In genomic region chr8:108819826-108820225, GRCm38 (mm10) we compare ENCODE assay signal across 8 mouse cellular contexts.
DNase-seq lines count a peak whose midpoint lies in the region; ATAC-seq and TF ChIP-seq lines count a peak whose summit lies in the region.

No protein-coding gene starts in this region.

- WGBS in lung, embryonic 14.5 days = 11% methylated on average over 3 of the region's 3 CpGs
- WGBS in embryonic facial prominence, embryonic 11.5 days = 3% methylated on average over 3 of the region's 3 CpGs
- WGBS in limb, embryonic 12.5 days = 5% methylated on average over 3 of the region's 3 CpGs
- 11% methylated on average over 3 of the region's 3 CpGs for WGBS in neural tube, embryonic 15.5 days

- no peaks in the 10 kb centered on the region for H3K27me3 ChIP-seq in lung, embryonic 14.5 days (ENCODE audit: insufficient read depth, low read length)
- no peaks in the 10 kb centered on the region for H3K27me3 ChIP-seq in embryonic facial prominence, embryonic 11.5 days (ENCODE audit: control insufficient read depth, insufficient read depth, low read length)
- no peaks in the 10 kb centered on the region for H3K27me3 ChIP-seq in limb, embryonic 12.5 days
- no peaks in the 10 kb centered on the region for H3K27me3 ChIP-seq in neural tube, embryonic 15.5 days (replicated peaks)

- H3K4me3 ChIP-seq in lung, embryonic 14.5 days (ENCODE audit: low read depth, low read length) = no peak overlapping the region; the same call in 1 of the 2 replicates
- H3K4me3 ChIP-seq in embryonic facial prominence, embryonic 11.5 days (ENCODE audit: low read depth, low read length) = no peak overlapping the region
- H3K4me3 ChIP-seq in limb, embryonic 12.5 days (replicated peaks) = no peak overlapping the region
- no peak overlapping the region for H3K4me3 ChIP-seq in neural tube, embryonic 15.5 days (replicated peaks)

- no peaks in the 10 kb centered on the region for H3K9me3 ChIP-seq in lung, embryonic 14.5 days (ENCODE audit: low read depth, low read length)
- no peaks in the 10 kb centered on the region for H3K9me3 ChIP-seq in embryonic facial prominence, embryonic 11.5 days (replicated peaks; ENCODE audit: control insufficient read depth, low read length)
- H3K9me3 ChIP-seq in limb, embryonic 12.5 days = no peaks in the 10 kb centered on the region
- H3K9me3 ChIP-seq in neural tube, embryonic 15.5 days (replicated peaks) = no peaks in the 10 kb centered on the region

- intact Hi-C loops in left cerebral cortex, postnatal 14 days (cut with DNase I) = no loop called here

- no peak overlapping the region for H3K27ac ChIP-seq in lung, embryonic 14.5 days (ENCODE audit: low read depth)
- H3K27ac ChIP-seq in embryonic facial prominence, embryonic 11.5 days (replicated peaks; ENCODE audit: low read depth, low read length) = no peak overlapping the region
- peak overlapping the region; percentile 9; the same call in 1 of the 2 replicates for H3K27ac ChIP-seq in limb, embryonic 12.5 days
- H3K27ac ChIP-seq in neural tube, embryonic 15.5 days (replicated peaks) = no peak overlapping the region

- peak overlapping the region; percentile 48 for H3K4me2 ChIP-seq in lung, embryonic 14.5 days
- H3K4me2 ChIP-seq in embryonic facial prominence, embryonic 11.5 days (ENCODE audit: low read depth, low read length) = no peak overlapping the region
- H3K4me2 ChIP-seq in limb, embryonic 12.5 days = peak overlapping the region; percentile 39
- peak overlapping the region; percentile 36 for H3K4me2 ChIP-seq in neural tube, embryonic 15.5 days

- peak; percentile 61 for ATAC-seq in lung, embryonic 14.5 days (ENCODE audit: insufficient read depth)
- no peak for ATAC-seq in embryonic facial prominence, embryonic 11.5 days (replicated peaks; ENCODE audit: insufficient number of reproducible peaks, low FRiP score, low TSS enrichment, low read depth)
- ATAC-seq in limb, embryonic 12.5 days (ENCODE audit: insufficient number of reproducible peaks, insufficient read depth, low FRiP score, low TSS enrichment, low read depth) = 0 out of 2 replicates have a peak, but pooled peaks have one; percentile 49
- ATAC-seq in neural tube, embryonic 15.5 days (ENCODE audit: low FRiP score) = no peak

- peaks cover 25% of the 10 kb centered on the region for H3K4me1 ChIP-seq in lung, embryonic 14.5 days (ENCODE audit: insufficient read depth)
- H3K4me1 ChIP-seq in embryonic facial prominence, embryonic 11.5 days (ENCODE audit: control insufficient read depth, insufficient read depth, low read length) = peaks cover 6% of the 10 kb centered on the region; the same call in 1 of the 2 replicates
- H3K4me1 ChIP-seq in limb, embryonic 12.5 days (replicated peaks) = peaks cover 50% of the 10 kb centered on the region
- peaks cover 43% of the 10 kb centered on the region for H3K4me1 ChIP-seq in neural tube, embryonic 15.5 days

- peak; percentile 59 for DNase-seq in lung, embryonic 14.5 days
- no peak for DNase-seq in lung, postnatal 10 days
- peak; percentile 66 for DNase-seq in embryonic facial prominence, embryonic 11.5 days (ENCODE audit: low spot score)
- DNase-seq in left cerebral cortex, postnatal 14 days (ENCODE audit: low spot score in 2 of 2) = no peak
- no peak for DNase-seq in adrenal gland, adult 18-20 months (ENCODE audit: low spot score in 2 of 2)
- no peak for DNase-seq in spleen, postnatal 10 days (ENCODE audit: low spot score in 2 of 2)

- H3K9ac ChIP-seq in lung, embryonic 14.5 days = no peak overlapping the region
- H3K9ac ChIP-seq in embryonic facial prominence, embryonic 11.5 days (replicated peaks; ENCODE audit: low read length) = no peak overlapping the region
- no peak overlapping the region for H3K9ac ChIP-seq in limb, embryonic 12.5 days (replicated peaks)
- no peak overlapping the region for H3K9ac ChIP-seq in neural tube, embryonic 15.5 days (replicated peaks)

- no peak for TF ChIP-seq CTCF in lung, embryonic 14.5 days (IDR thresholded peaks at IDR 0.05; ENCODE audit: low read depth)

- H3K36me3 ChIP-seq in lung, embryonic 14.5 days (ENCODE audit: insufficient read depth) = 0 out of 2 replicates have a peak, but pooled peaks cover 3% of the 10 kb centered on the region
- H3K36me3 ChIP-seq in embryonic facial prominence, embryonic 11.5 days (replicated peaks; ENCODE audit: control insufficient read depth, insufficient read depth, low read depth, low read length) = no peaks in the 10 kb centered on the region
- peaks cover 24% of the 10 kb centered on the region for H3K36me3 ChIP-seq in limb, embryonic 12.5 days
- no peaks in the 10 kb centered on the region for H3K36me3 ChIP-seq in neural tube, embryonic 15.5 days

Comparison
In these comparisons a context has a peak if more than half of its experiments do, and no peak if none do; other contexts are left out.
1. DNase-seq: peak in lung, embryonic 14.5 days (single experiment) and embryonic facial prominence, embryonic 11.5 days (single experiment); none in lung, postnatal 10 days (single experiment), left cerebral cortex, postnatal 14 days (0 of 2), adrenal gland, adult 18-20 months (0 of 2) and spleen, postnatal 10 days (0 of 2).
2. ATAC-seq: peak in lung, embryonic 14.5 days (single experiment) and limb, embryonic 12.5 days (single experiment); none in embryonic facial prominence, embryonic 11.5 days (single experiment) and neural tube, embryonic 15.5 days (single experiment).